Mouse (Mus musculus) heart, embryonic 16.5 days (tissue): ENCODE measurements around the gene Clmp. TPM values are rescaled to one million over a fixed set of nuclear protein-coding genes. Genes with fewer than 3 reads are reported as not detected.
A peak's percentile ranks its signal among the peaks of the same experiment; 100 is the strongest.
"Not testable (repeated sequence)": the region's sequence is repeated elsewhere in the genome, so short reads cannot be mapped to it uniquely, and the experiment has no call there.

Source experiments
- ATAC-seq: fragments of 200-750 bp; cut with Nextera tagmentation; replicated peaks from 2 replicates; pipeline ENCODE4 v1.8.0; 2017; ENCODE audit warnings: moderate number of reproducible peaks; ENCODE audit not compliant: insufficient read depth, low FRiP score; ENCODE audit errors: extremely low read depth
- H3K27ac ChIP-seq: fragments of 300-500 bp; sonication (generic); 2 replicates; pipeline ENCODE4 v1.5.1; 2014; ENCODE audit warnings: mild to moderate bottlenecking, low read length, control low read depth, moderate library complexity
- H3K27me3 ChIP-seq: fragments of 300-500 bp; sonication (generic); 2 replicates; pipeline ENCODE4 v1.6.1; 2014; ENCODE audit warnings: low read length, mixed read lengths; ENCODE audit not compliant: control insufficient read depth, insufficient read depth
- H3K36me3 ChIP-seq: fragments of 300-500 bp; sonication (generic); 2 replicates; pipeline ENCODE4 v1.6.1; 2014; ENCODE audit not compliant: control insufficient read depth, insufficient read depth
- H3K4me1 ChIP-seq: fragments of 300-500 bp; sonication (generic); 2 replicates; pipeline ENCODE4 v1.6.1; 2014; ENCODE audit warnings: low read length, mixed read lengths; ENCODE audit not compliant: control insufficient read depth, insufficient read depth
- H3K4me2 ChIP-seq: fragments of 300-500 bp; sonication (generic); 2 replicates; pipeline ENCODE4 v1.6.1; 2014; ENCODE audit warnings: low read depth, mild to moderate bottlenecking, control low read depth, low read length
- H3K4me3 ChIP-seq: fragments of 300-500 bp; sonication (generic); 2 replicates; pipeline ENCODE4 v1.5.1; 2014; ENCODE audit warnings: mild to moderate bottlenecking, control low read depth, low read length
- H3K9ac ChIP-seq: fragments of 300-500 bp; sonication (generic); 2 replicates; pipeline ENCODE4 v1.6.1; 2014; ENCODE audit warnings: low read length, control low read depth
- H3K9me3 ChIP-seq: fragments of 300-500 bp; sonication (generic); replicated peaks from 2 replicates; pipeline ENCODE4 v1.6.1; 2016; ENCODE audit warnings: low read length; ENCODE audit not compliant: control insufficient read depth
- WGBS: fragments of 180-500 bp; shearing (Covaris S2); extraction: QIAGEN DNeasy Blood & Tissue Kit; methylation state at CpG from one replicate; pipeline ENCODE4 v1.1.7; 2014; 5-methylcytosine and 5-hydroxymethylcytosine counted together
- polyA plus RNA-seq: library from polyadenylated mRNA; unstranded; fragments of >200 nt; fragmentation: Nextera tagmentation; extraction: Ambion mirVana; gene quantifications from 2 replicates; pipeline ENCODE4 v1.2.1, GENCODE M21; 2015

The Clmp gene
- polyA plus RNA-seq, 1 experiment from 2014 or later: 7.4 TPM

DNA sequence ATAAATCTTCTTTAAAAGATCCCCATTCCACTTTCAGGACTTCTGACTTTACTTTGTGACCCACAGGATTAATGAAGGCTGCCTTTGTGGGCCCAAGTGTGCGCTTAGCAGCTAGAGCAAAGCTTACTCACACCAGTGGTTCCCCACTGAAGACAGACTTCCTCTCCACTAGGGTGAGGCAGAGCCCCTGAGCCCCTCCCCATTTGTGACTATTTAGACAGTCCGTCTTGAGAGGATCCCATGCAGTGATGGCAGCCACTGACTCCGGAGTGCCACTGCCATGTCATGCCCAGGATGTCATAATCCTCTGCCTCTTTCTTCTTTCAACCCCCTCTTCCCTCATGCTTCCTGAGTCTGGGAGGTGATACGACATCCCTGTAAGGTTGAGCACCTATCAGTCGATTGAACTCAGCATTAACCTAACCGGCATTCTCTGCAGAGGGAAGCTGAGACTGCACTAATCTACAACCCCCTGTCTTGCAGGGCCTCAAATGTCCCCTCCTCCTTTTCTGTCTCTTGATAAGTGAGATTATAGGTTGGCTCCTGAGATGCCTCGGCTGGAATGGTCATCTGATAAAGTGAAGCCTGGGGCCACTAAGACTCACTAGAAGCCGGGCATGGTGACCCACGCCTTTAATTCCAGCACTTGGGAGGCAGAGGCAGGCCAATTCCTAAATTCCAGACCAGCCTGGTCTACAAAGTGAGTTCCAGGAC lies 112.6 kb downstream of the Clmp start:
- Histone ChIP-seq H3K4me2 (no peak overlapping the region), H3K4me3 (no peak overlapping the region), H3K27me3 (no peaks in the 10 kb centered on the region), H3K27ac (peak overlapping the region; percentile 100), H3K9ac (no peak overlapping the region; the same call in 1 of the 2 replicates), H3K9me3 (no peaks in the 10 kb centered on the region), H3K36me3 (peaks cover 4% of the 10 kb centered on the region; the same call in 1 of the 2 replicates), H3K4me1 (peaks cover 26% of the 10 kb centered on the region)
- WGBS: 67% methylated on average over 9 of the region's 9 CpGs
- no peak for ATAC-seq

DNA sequence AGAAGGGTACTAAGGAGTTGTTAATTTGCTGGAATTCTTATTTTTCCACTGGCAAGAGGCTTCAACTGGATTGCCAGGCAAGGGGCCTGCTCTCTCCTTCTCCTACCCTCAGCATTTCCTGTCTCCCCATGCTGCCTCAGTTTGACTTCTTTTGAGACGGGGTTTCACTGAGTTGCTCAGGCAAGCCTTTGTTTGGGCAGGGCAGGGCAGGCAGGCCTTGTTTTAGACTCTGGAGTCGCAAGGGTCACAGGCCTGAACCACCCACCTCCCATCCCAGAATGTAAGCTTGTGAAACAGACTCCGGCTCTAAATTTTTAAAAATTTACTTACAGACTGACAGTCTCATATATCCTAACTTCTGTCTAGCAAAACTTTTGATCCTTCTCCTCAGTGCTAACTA lies 113.3 kb downstream of the Clmp start:
- Histone ChIP-seq H3K27ac (peak overlapping the region; percentile 100), H3K4me3 (no peak overlapping the region), H3K27me3 (no peaks in the 10 kb centered on the region), H3K9ac (peak overlapping the region; percentile 89), H3K36me3 (peaks cover 10% of the 10 kb centered on the region; the same call in 1 of the 2 replicates), H3K4me1 (peaks cover 33% of the 10 kb centered on the region), H3K4me2 (peak overlapping the region; percentile 80; the same call in 1 of the 2 replicates), H3K9me3 (no peaks in the 10 kb centered on the region)
- WGBS: 75% methylated on average over 3 of the region's 3 CpGs
- ATAC-seq: no peak

DNA sequence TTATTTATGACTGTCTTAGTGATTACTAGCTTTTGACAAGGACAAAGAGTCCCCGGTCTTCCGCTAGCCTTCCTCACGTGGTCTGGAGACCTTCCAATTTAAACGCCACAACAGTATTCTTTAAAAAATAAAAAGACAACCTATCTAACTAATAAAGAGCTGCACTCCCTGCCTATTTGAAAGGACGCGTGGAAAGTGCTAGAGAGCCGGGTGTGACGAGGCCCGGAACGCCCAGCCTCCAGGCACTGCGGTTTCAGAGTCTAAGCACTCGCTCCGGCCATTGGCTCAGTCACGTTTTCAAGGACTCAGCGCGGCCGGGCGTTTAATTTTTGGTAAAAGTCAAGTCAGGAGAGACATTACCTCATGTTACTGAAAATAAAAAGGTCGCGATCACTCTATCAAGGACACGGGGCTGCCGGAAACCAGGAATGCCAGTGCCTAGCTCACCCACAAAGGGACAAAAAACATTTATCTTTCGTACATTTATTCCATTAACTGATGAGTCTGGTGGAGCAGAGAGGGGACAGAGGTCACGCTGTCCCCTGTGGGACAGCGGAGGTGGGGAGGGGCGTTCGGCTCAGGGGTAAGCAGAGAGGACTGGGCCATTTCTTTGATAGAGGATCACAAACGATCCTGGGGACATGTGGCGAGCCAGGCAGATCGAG lies 114.2 kb downstream of the Clmp start:
- no peaks in the 10 kb centered on the region for H3K27me3 ChIP-seq
- peak overlapping the region; percentile 100 for H3K27ac ChIP-seq
- ATAC-seq: peak; percentile 12
- peak overlapping the region; percentile 89 for H3K9ac ChIP-seq
- peaks cover 15% of the 10 kb centered on the region for H3K36me3 ChIP-seq
- under 1% methylated on average over 30 of the region's 30 CpGs for WGBS
- peak overlapping the region; percentile 60 for H3K4me3 ChIP-seq
- peaks cover 37% of the 10 kb centered on the region for H3K4me1 ChIP-seq
- H3K4me2 ChIP-seq: peak overlapping the region; percentile 80
- H3K9me3 ChIP-seq: no peaks in the 10 kb centered on the region

DNA sequence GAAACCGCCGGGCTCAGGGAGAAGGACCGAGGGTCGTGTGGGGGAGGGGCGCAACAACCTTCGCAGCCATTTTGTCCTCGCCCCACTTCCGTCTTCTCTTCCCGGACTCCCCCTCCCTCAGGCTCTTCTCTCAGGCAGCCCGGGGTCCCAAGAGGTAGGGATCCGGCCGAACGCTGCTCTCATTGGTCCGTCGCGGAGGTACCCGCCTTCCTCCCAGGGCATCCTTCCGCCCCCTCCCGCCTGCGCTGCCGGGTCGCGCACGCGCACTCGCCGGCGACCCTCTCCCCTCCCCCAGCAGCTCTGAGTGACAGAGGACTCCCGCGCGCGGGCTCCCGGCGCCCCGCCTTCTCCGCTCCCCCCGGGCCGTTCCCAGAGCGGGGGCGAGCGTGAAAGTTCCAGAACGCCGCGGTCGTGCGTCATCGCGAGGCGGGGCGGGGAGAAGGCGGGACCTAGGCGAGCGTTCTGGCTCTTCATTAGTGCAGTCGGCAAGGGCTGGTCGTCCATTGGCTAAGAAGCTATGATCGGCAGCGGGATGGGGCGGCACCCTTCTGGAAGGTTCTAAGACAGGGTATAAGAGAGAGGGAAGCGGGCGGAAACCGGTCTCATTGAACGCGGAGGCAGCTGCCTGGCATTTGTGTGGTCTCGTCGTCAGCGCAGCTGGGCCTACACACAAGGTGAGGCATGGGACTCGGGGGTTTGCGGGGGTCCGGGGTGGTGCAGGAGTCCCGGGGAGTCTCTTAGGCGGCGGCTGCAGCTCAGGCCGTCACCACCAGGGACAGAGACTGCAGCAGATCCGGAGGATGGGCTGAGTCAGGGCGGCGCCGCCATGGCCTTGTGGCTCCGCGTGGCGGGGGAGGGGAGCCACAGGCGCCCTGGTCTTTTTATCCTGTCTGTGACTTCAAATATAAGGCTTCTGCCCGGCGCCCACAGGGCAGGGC lies 115.2 kb downstream of the Clmp start, which contains the start of gene Hspa8:
Gene Hspa8, plus strand, starts transcription at position 310 of the 938 bp plus-strand sequence.
- H3K9ac ChIP-seq: peak within 1 kb of the TSS; percentile 100
- ATAC-seq: peak; percentile 95
- WGBS: under 1% methylated on average over 79 of the region's 83 CpGs
- H3K4me3 ChIP-seq: peak within 1 kb of the TSS; percentile 99
- H3K36me3 ChIP-seq: peaks cover 24% of the 10 kb centered on the region
- H3K4me2 ChIP-seq: peak within 1 kb of the TSS; percentile 80
- H3K27me3 ChIP-seq: no peaks in the 10 kb centered on the region
- peaks cover 41% of the 10 kb centered on the region for H3K4me1 ChIP-seq
- no peaks in the 10 kb centered on the region for H3K9me3 ChIP-seq
- H3K27ac ChIP-seq: peak within 1 kb of the TSS; percentile 100

- peaks cover 47% of the 10 kb centered on the region for H3K4me1 ChIP-seq
- 0 out of 2 replicates have a peak, but pooled peaks have one; percentile 0 for ATAC-seq
Measured at GRCm38 (mm10) chr9:40801614-40802532, 116.1 kb downstream of the Clmp start.

GRCm38 (mm10) chr9:40802533-40802875 lies 116.7 kb downstream of the Clmp start:
- H3K9ac ChIP-seq: peak overlapping the region; percentile 100
- H3K36me3 ChIP-seq: peaks cover 32% of the 10 kb centered on the region
- H3K4me1 ChIP-seq: peaks cover 51% of the 10 kb centered on the region
- H3K9me3 ChIP-seq, H3K27me3 ChIP-seq, ATAC-seq, H3K27ac ChIP-seq: not testable (repeated sequence)
- WGBS: 4% methylated on average over 8 of the region's 8 CpGs
- peak overlapping the region; percentile 99 for H3K4me3 ChIP-seq
- peak overlapping the region; percentile 80 for H3K4me2 ChIP-seq

More at GRCm38 (mm10) chr9:40801614-40802532, 116.1 kb downstream of the Clmp start:
- peak overlapping the region; percentile 93 for H3K27ac ChIP-seq
- peak overlapping the region; percentile 100 for H3K9ac ChIP-seq
- H3K36me3 ChIP-seq: peaks cover 32% of the 10 kb centered on the region
- peak overlapping the region; percentile 80 for H3K4me2 ChIP-seq
- not testable (repeated sequence) for H3K9me3 ChIP-seq, H3K27me3 ChIP-seq
- 0% methylated on average over 28 of the region's 28 CpGs for WGBS
- peak overlapping the region; percentile 99 for H3K4me3 ChIP-seq

DNA sequence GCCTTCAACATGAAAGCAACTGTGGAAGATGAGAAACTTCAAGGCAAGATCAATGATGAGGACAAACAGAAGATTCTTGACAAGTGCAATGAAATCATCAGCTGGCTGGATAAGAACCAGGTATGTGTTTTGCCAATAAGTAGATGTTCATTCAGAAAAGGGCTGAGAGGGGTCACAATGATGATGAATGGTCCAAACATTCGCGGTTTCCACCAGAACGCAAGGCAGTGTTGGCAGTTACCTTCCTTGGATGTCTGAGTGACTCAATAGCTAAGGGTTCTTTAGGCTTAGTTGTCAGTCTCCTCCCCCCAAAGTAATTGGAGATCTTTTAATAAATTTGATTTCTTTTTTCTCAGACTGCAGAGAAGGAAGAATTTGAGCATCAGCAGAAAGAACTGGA lies 118.8 kb downstream of the Clmp start:
- H3K9me3 ChIP-seq, H3K27ac ChIP-seq, ATAC-seq, H3K27me3 ChIP-seq, H3K9ac ChIP-seq: not testable (repeated sequence)
- 66% methylated on average over 3 of the region's 3 CpGs for WGBS
- peak overlapping the region; percentile 33 for H3K4me3 ChIP-seq
- H3K4me2 ChIP-seq: peak overlapping the region; percentile 61
- H3K36me3 ChIP-seq: peaks cover 32% of the 10 kb centered on the region
- H3K4me1 ChIP-seq: peaks cover 43% of the 10 kb centered on the region

GRCm38 (mm10) chr9:40805263-40805662 lies 119.5 kb downstream of the Clmp start:
- Histone ChIP-seq H3K4me1 (peaks cover 40% of the 10 kb centered on the region), H3K9ac (peak overlapping the region; percentile 41; the same call in 1 of the 2 replicates), H3K4me2 (peak overlapping the region; percentile 61), H3K27me3 (no peaks in the 10 kb centered on the region), H3K9me3 (no peaks in the 10 kb centered on the region), H3K27ac (peak overlapping the region; percentile 48), H3K36me3 (peaks cover 32% of the 10 kb centered on the region), H3K4me3 (peak overlapping the region; percentile 19; the same call in 1 of the 2 replicates)
- WGBS: 33% methylated on average over 2 of the region's 2 CpGs
- no peak for ATAC-seq
